Mouse (Mus musculus) monocyte, adult 5-6 weeks (primary cell): ENCODE measurements around the gene Rps10. TPM values are rescaled to one million over a fixed set of nuclear protein-coding genes. Genes with fewer than 3 reads are reported as not detected.
"Not testable (repeated sequence)": the region's sequence is repeated elsewhere in the genome, so short reads cannot be mapped to it uniquely, and the experiment has no call there.

Source experiments
- ATAC-seq: fragments of 153-309, 156-312 bp; replicated peaks from 2 replicates; pipeline ENCODE4 v1.8.0; 2017; ENCODE audit warnings: mild to moderate bottlenecking; ENCODE audit not compliant: low TSS enrichment, insufficient number of reproducible peaks, severe bottlenecking, poor library complexity, low FRiP score
- total RNA-seq: library from RNA; stranded (forward); fragments of 200-1000, 200-491, 200-594 nt; gene quantifications from 3 replicates; pipeline ENCODE4 v1.2.3, GENCODE M21; 2017

The Rps10 gene
- total RNA-seq, 1 experiment from 2014 or later, result 1,165 TPM

DNA sequence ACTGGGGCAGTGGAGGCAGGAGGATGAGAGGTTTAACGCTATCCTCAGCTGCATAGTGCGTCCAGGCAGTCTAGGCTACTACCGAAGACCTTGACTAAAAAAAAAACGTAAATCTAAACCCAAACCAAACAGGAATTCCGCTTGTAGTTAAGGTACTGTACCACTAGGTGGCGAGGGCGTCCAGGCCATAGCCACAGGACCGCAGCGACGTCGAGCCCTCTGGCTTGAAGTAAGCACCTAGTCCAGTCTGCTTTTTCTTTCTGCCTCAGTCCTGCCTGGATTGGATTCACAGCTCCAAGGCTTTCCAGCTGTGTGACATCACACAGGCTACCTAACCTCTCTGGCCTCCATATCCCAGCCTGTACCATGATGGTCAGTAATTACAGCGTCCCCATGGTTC is 13.7 kb upstream of the Rps10 start:
- peak; percentile 78 for ATAC-seq

GRCm38 (mm10) chr17:27645807-27646206 is 9.3 kb upstream of the Rps10 start:
- no peak for ATAC-seq

GRCm38 (mm10) chr17:27644572-27644971 is 8.1 kb upstream of the Rps10 start:
- no peak for ATAC-seq

- no peak for ATAC-seq
Measured at GRCm38 (mm10) chr17:27643756-27644155, 7.3 kb upstream of the Rps10 start.

- ATAC-seq, result no peak
Measured at GRCm38 (mm10) chr17:27643101-27643500, 6.6 kb upstream of the Rps10 start.

- no peak for ATAC-seq
Measured at GRCm38 (mm10) chr17:27642491-27643062, 6.1 kb upstream of the Rps10 start.

GRCm38 (mm10) chr17:27639851-27640250 is 3.4 kb upstream of the Rps10 start:
- not testable (repeated sequence) for ATAC-seq

- ATAC-seq, result no peak
Measured at GRCm38 (mm10) chr17:27638921-27639332, 2.5 kb upstream of the Rps10 start.

GRCm38 (mm10) chr17:27637333-27637732 is 864 bp upstream of the Rps10 start:
- ATAC-seq, result no peak

DNA sequence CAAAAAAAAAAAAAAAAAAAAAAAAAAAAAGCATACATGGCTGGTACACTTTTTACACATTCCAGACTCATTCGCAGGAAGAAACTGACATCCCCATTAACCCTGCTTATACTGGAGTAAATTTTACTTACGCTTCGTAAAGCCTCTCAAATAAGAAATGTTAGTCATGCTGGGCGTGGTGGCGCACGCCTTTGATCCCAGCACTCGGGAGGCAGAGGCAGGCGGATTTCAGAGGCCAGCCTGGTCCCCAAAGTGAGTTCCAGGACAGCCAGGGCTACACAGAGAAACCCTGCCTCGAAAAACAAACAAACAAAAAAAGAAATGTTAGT is 930 bp downstream of the Rps10 start:
- not testable (repeated sequence) for ATAC-seq

GRCm38 (mm10) chr17:27634871-27635574 is 1.4 kb downstream of the Rps10 start, which contains the start of gene RPS10-NUDT3:
Gene RPS10-NUDT3, minus strand, starts transcription at chr17:27635222.
- ATAC-seq, result peak; percentile 81

DNA sequence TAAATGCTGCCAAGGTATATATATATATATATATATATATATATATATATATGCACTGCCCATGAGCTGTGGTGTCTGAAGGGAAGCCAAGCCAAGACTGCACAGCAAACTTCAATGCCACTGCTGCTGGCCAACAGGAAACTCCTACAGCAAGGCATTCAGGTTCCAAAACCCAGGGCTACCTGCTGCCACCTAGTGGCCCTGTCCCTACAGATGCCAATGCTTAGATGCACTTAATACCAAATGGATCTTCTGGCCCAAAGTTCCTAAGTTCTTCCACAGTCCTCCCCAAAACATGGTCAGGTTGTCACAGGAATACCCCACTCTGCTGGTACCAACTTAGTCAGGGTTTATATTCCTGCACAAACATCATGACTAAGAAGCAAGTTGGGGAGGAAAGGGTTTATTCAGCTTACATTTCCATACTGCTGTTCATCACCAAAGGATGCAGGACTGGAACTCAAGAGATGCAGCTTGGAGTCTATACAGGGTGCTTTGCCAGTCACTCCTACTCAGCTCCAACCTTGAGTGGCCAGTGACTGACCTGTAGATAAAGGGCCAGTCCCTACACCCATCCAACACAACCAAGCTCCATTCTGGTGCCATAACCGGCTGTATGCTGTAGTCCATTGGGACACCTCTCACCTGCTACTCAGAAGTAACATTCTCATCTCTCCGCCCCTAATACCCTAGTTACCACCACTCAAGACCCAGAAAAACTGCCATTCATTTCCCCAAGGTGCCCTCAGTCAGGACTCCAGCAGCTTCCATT is 7.0 kb downstream of the Rps10 start:
- peak; percentile 77 for ATAC-seq

DNA sequence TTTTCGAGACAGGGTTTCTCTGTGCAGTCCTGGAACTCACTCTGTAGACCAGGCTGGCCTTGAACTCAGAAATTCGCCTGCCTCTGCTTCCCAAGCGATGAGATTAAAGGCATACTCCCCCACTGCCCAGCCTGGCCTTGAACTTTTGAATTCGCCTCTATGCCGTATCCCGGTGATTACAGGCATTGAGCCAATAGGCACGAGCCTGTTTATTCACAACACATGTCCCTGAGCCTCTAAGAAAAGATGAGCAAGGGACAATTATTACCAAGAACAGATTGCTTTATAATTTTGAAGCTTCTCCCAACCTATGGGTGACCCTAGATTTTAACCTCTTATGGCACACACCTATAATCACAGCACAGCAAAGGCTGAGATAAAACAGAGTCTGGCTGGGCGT is 8.1 kb downstream of the Rps10 start:
- no peak for ATAC-seq

- ATAC-seq, result no peak
Measured at GRCm38 (mm10) chr17:27627451-27627850, 9.0 kb downstream of the Rps10 start.

- no peak for ATAC-seq
Measured at GRCm38 (mm10) chr17:27626681-27627080, 9.8 kb downstream of the Rps10 start.

GRCm38 (mm10) chr17:27625455-27626251 is 10.8 kb downstream of the Rps10 start:
- no peak for ATAC-seq

DNA sequence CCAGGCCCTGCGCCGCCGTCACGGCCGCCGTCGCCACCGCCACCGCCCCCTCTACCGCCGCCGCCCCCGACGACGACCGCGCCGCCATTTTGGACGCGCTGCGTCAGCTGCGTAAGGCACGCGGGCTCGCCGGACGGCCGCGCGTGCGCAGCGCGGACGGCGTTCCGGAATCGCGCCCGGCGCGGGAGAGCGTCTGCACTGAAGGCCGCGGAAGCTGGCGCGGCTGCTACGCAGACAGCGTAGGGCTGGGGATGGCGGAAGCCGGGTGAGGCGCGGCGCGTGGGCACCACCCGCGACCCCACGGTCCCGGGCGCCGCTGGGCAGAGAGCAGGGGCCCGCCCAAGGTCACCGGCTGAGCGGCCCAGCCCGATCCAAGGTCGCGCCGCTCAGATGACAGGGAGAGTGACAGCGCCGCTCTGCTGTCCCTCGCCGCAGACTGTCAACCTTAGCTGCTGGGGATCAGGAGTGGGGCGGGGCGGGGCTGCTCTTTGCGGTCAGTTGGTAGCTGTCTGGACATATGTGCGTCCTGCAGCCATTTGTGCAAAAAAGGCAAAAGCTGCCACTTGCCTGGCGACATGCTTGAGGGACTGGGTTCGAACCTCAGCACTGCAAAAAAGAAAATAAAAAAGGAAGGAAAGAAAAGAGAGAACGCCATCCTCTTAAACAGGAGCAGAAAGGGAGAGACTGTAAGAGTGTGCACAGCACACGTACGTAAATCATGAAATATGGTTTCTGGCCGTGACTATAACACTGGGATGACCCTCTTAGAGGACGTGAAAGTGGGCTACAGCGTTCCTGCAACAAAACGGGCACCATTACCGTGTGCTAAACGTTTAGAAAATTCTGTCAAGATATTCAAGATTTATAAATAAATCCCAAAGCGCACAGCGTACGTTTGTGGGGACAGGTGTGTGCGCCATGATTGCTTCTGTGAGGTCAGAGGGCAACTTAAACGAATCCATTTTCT is 12.8 kb downstream of the Rps10 start, which contains the start of gene Nudt3:
Gene Nudt3, minus strand, starts transcription at position 136 of the 967 bp plus-strand sequence.
- ATAC-seq, result peak; percentile 77
